Mouse (Mus musculus): ENCODE measurements around the gene Actr8. TPM values are rescaled to one million over a fixed set of nuclear protein-coding genes. Genes with fewer than 3 reads are reported as not detected.
A peak's percentile ranks its signal among the peaks of the same experiment; 100 is the strongest.

Actr8 gene
- total RNA-seq, 1 experiment = 54.3 TPM

GRCm38 (mm10) chr14:29939600-29940312, 38.4 kb upstream of the Actr8 start:
- peak; percentile 17 for DNase-seq (ENCODE audit: low read depth, low spot score)
- Histone ChIP-seq H3K36me3 (ENCODE audit: control insufficient read depth, insufficient read depth, low read length, poor library complexity, severe bottlenecking) (no peaks in the 10 kb centered on the region), H3K27ac (ENCODE audit: insufficient read depth, low read depth, low read length, poor library complexity, severe bottlenecking) (no peak overlapping the region), H3K9me3 (ENCODE audit: control insufficient read depth, insufficient read depth, low read depth, low read length) (no peaks in the 10 kb centered on the region), H3K4me3 (ENCODE audit: insufficient read depth in 1 of 2, low read depth in 1 of 2, low read length in 2 of 2, poor library complexity in 1 of 2, severe bottlenecking in 1 of 2) (peak overlapping the region in 1 of 2 experiments; percentile 19; a peak in 2 of 4 replicates), H3K9ac (ENCODE audit: insufficient read depth, low read depth, low read length, poor library complexity, severe bottlenecking) (no peak overlapping the region), H3K4me1 (ENCODE audit: control insufficient read depth in 2 of 2, insufficient read depth in 2 of 2, low read length in 2 of 2, poor library complexity in 1 of 2) (no peaks in the 10 kb centered on the region)
- in situ Hi-C loops (cut with MboI; ENCODE audit: low sequenced_read_pairs in 2 of 2, unreplicated experiment in 2 of 2) = loop anchor here (10.0 to 25.0 kb wide), 3 partner anchors 202 to 815 kb away; no protein-coding TSS in a partner anchor
- TF ChIP-seq MAFK (IDR thresholded peaks at IDR 0.05; ENCODE audit: insufficient read depth, low read depth, low read length) (no peak), CHD2 (IDR thresholded peaks at IDR 0.05; ENCODE audit: low read depth, low read length) (no peak), ZC3H11A (IDR thresholded peaks at IDR 0.05; ENCODE audit: borderline replicate concordance, low read depth, low read length) (no peak; the same call in 1 of the 2 replicates), HCFC1 (IDR thresholded peaks at IDR 0.05; ENCODE audit: borderline replicate concordance, insufficient read depth, low read length) (no peak)

GRCm38 (mm10) chr14:29940313-29940812, 37.8 kb upstream of the Actr8 start:
- in situ Hi-C loops (cut with MboI; ENCODE audit: low sequenced_read_pairs in 2 of 2, unreplicated experiment in 2 of 2) = loop anchor here (25.0 kb wide), 2 partner anchors 203 to 628 kb away; no protein-coding TSS in a partner anchor
- Histone ChIP-seq H3K4me3 (ENCODE audit: insufficient read depth in 1 of 2, low read depth in 1 of 2, low read length in 2 of 2, poor library complexity in 1 of 2, severe bottlenecking in 1 of 2) (no peak overlapping the region), H3K9me3 (ENCODE audit: control insufficient read depth, insufficient read depth, low read depth, low read length) (no peaks in the 10 kb centered on the region), H3K9ac (ENCODE audit: insufficient read depth, low read depth, low read length, poor library complexity, severe bottlenecking) (no peak overlapping the region), H3K27ac (ENCODE audit: insufficient read depth, low read depth, low read length, poor library complexity, severe bottlenecking) (no peak overlapping the region), H3K4me1 (ENCODE audit: control insufficient read depth in 2 of 2, insufficient read depth in 2 of 2, low read length in 2 of 2, poor library complexity in 1 of 2) (no peaks in the 10 kb centered on the region), H3K36me3 (ENCODE audit: control insufficient read depth, insufficient read depth, low read length, poor library complexity, severe bottlenecking) (no peaks in the 10 kb centered on the region)
- no peak for DNase-seq (ENCODE audit: low read depth, low spot score)
- no peak for TF ChIP-seq MAFK (IDR thresholded peaks at IDR 0.05; ENCODE audit: insufficient read depth, low read depth, low read length)
- no peak for TF ChIP-seq ZC3H11A (IDR thresholded peaks at IDR 0.05; ENCODE audit: borderline replicate concordance, low read depth, low read length)
- no peak for TF ChIP-seq ZNF384 (IDR thresholded peaks at IDR 0.05; ENCODE audit: low read depth, low read length)
- TF ChIP-seq CHD2 (IDR thresholded peaks at IDR 0.05; ENCODE audit: low read depth, low read length) = no peak
- TF ChIP-seq HCFC1 (IDR thresholded peaks at IDR 0.05; ENCODE audit: borderline replicate concordance, insufficient read depth, low read length) = no peak

- no peaks in the 10 kb centered on the region for H3K36me3 ChIP-seq (ENCODE audit: control insufficient read depth, insufficient read depth, low read length, poor library complexity, severe bottlenecking)
- H3K9ac ChIP-seq (ENCODE audit: insufficient read depth, low read depth, low read length, poor library complexity, severe bottlenecking) = no peak overlapping the region
- H3K4me3 ChIP-seq (ENCODE audit: insufficient read depth in 1 of 2, low read depth in 1 of 2, low read length in 2 of 2, poor library complexity in 1 of 2, severe bottlenecking in 1 of 2) = no peak overlapping the region
- no peak overlapping the region for H3K27ac ChIP-seq (ENCODE audit: insufficient read depth, low read depth, low read length, poor library complexity, severe bottlenecking)
- peak; percentile 25 for DNase-seq (ENCODE audit: low read depth, low spot score)
- in situ Hi-C loops (cut with MboI; ENCODE audit: low sequenced_read_pairs in 2 of 2, unreplicated experiment in 2 of 2) = loop anchor here (25.0 kb wide), 2 partner anchors 204 to 629 kb away; no protein-coding TSS in a partner anchor
- TF ChIP-seq ZC3H11A (IDR thresholded peaks at IDR 0.05; ENCODE audit: borderline replicate concordance, low read depth, low read length) = peak; percentile 46; the same call in 1 of the 2 replicates
- no peak for TF ChIP-seq CHD2 (IDR thresholded peaks at IDR 0.05; ENCODE audit: low read depth, low read length)
- peak; percentile 67; the same call in 1 of the 2 replicates for TF ChIP-seq ZNF384 (IDR thresholded peaks at IDR 0.05; ENCODE audit: low read depth, low read length)
- no peaks in the 10 kb centered on the region for H3K9me3 ChIP-seq (ENCODE audit: control insufficient read depth, insufficient read depth, low read depth, low read length)
- no peaks in the 10 kb centered on the region for H3K4me1 ChIP-seq (ENCODE audit: control insufficient read depth in 2 of 2, insufficient read depth in 2 of 2, low read length in 2 of 2, poor library complexity in 1 of 2)
Measured at GRCm38 (mm10) chr14:29940877-29941276, 37.3 kb upstream of the Actr8 start.

GRCm38 (mm10) chr14:29946761-29947309, 31.3 kb upstream of the Actr8 start:
- Histone ChIP-seq H3K9me3 (ENCODE audit: control insufficient read depth, insufficient read depth, low read depth, low read length) (no peaks in the 10 kb centered on the region), H3K36me3 (ENCODE audit: control insufficient read depth, insufficient read depth, low read length, poor library complexity, severe bottlenecking) (no peaks in the 10 kb centered on the region), H3K9ac (ENCODE audit: insufficient read depth, low read depth, low read length, poor library complexity, severe bottlenecking) (no peak overlapping the region), H3K4me3 (ENCODE audit: insufficient read depth in 1 of 2, low read depth in 1 of 2, low read length in 2 of 2, poor library complexity in 1 of 2, severe bottlenecking in 1 of 2) (no peak overlapping the region), H3K27ac (ENCODE audit: insufficient read depth, low read depth, low read length, poor library complexity, severe bottlenecking) (no peak overlapping the region), H3K4me1 (ENCODE audit: control insufficient read depth in 2 of 2, insufficient read depth in 2 of 2, low read length in 2 of 2, poor library complexity in 1 of 2) (peaks cover 0 to 4% of the 10 kb centered on the region in 2 experiments; a peak in 3 of 4 replicates)
- no peak for DNase-seq (ENCODE audit: low read depth, low spot score)
- in situ Hi-C loops (cut with MboI; ENCODE audit: low sequenced_read_pairs in 2 of 2, unreplicated experiment in 2 of 2) = loop anchor here (25.0 kb wide), 2 partner anchors 210 to 635 kb away; no protein-coding TSS in a partner anchor
- TF ChIP-seq MAFK (IDR thresholded peaks at IDR 0.05; ENCODE audit: insufficient read depth, low read depth, low read length) (no peak), CHD2 (IDR thresholded peaks at IDR 0.05; ENCODE audit: low read depth, low read length) (no peak), ZC3H11A (IDR thresholded peaks at IDR 0.05; ENCODE audit: borderline replicate concordance, low read depth, low read length) (no peak), ZNF384 (IDR thresholded peaks at IDR 0.05; ENCODE audit: low read depth, low read length) (no peak), HCFC1 (IDR thresholded peaks at IDR 0.05; ENCODE audit: borderline replicate concordance, insufficient read depth, low read length) (no peak)
